14 mouse cellular contexts compared by ENCODE assay signal in the genomic region with DNA sequence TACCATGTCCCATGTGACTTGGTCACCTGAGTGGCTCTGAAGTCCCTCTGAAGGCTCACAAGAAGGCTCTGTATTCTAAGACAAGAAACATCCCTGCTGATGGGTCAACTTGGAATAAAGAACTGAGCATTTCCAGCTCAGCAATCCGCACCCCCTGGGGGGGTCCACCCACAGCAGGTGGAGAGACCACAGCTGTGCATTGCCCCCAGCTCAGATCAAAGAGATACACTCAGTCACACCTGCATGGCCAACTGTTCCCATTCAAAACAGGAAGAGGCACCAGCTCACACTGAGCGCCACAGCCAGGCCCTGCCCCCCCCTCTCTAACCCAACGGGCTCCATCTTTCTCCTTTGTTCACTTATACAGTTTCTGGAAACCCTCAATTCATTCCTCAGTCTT. TPM values are rescaled to one million over a fixed set of nuclear protein-coding genes. Genes with fewer than 3 reads are reported as not detected.
DNase-seq lines count a peak whose midpoint lies in the region; ATAC-seq and TF ChIP-seq lines count a peak whose summit lies in the region.
"Had no signal": no experiment of that assay in that cellular context is flagged by ENCODE, and none has a peak within 500 bp of the region (broad histone marks: within the 10 kb centered on the region; RNA-seq: fewer than 3 reads in every experiment).

No protein-coding gene starts in this region.

- H3K9ac ChIP-seq in forebrain, embryonic 13.5 days = no peak overlapping the region
- no peak overlapping the region for H3K9ac ChIP-seq in forebrain, postnatal 0 days
- H3K9ac ChIP-seq: lung, embryonic 14.5 days had no signal

- H3K4me1 ChIP-seq in forebrain, embryonic 13.5 days = peaks cover 7% of the 10 kb centered on the region
- H3K4me1 ChIP-seq in forebrain, postnatal 0 days (ENCODE audit: insufficient read depth) = peaks cover 4% of the 10 kb centered on the region; the same call in 1 of the 2 replicates
- peaks cover 6% of the 10 kb centered on the region for H3K4me1 ChIP-seq in bone marrow, adult 2 months (ENCODE audit: control insufficient read depth, insufficient read depth, low read length)

- 80% methylated on average over 3 of the region's 3 CpGs for whole genome bisulfite sequencing in forebrain, embryonic 13.5 days
- 82% methylated on average over 3 of the region's 3 CpGs for WGBS in forebrain, postnatal 0 days
- WGBS in bone marrow, adult 2 months = 52% methylated on average over 3 of the region's 3 CpGs

- H3K4me2 ChIP-seq in forebrain, embryonic 13.5 days = no peak overlapping the region
- no peak overlapping the region for H3K4me2 ChIP-seq in forebrain, postnatal 0 days (ENCODE audit: low read depth)
- H3K4me2 ChIP-seq: lung, embryonic 14.5 days had no signal

- DNase-seq in forebrain, postnatal 0 days = no peak
- peak; percentile 15 for DNase-seq in lung, postnatal 10 days
- DNase-seq in lung, postnatal 14 days = no peak
- DNase-seq in thymus, postnatal 10 days (ENCODE audit: low spot score in 2 of 2) = peak; percentile 89 to 94
- DNase-seq in layer of hippocampus, postnatal 14 days (ENCODE audit: low spot score in 2 of 2) = no peak
- DNase-seq: adrenal gland, postnatal 25 days; cerebellum, postnatal 10 days; gastrocnemius, postnatal 36 days; lung, embryonic 14.5 days; right cerebral cortex, adult 18-20 months had no signal

- no peak for TF ChIP-seq CTCF in forebrain, postnatal 0 days (IDR thresholded peaks at IDR 0.05; ENCODE audit: low read depth)
- no peak for TF ChIP-seq CTCF in bone marrow, adult 2 months (IDR thresholded peaks at IDR 0.05; ENCODE audit: control insufficient read depth, insufficient read depth, low read length)

- H3K9me3 ChIP-seq in forebrain, embryonic 13.5 days (replicated peaks) = no peaks in the 10 kb centered on the region
- no peaks in the 10 kb centered on the region for H3K9me3 ChIP-seq in forebrain, postnatal 0 days (ENCODE audit: low read length)

- no peak overlapping the region for H3K27ac ChIP-seq in forebrain, embryonic 13.5 days
- no peak overlapping the region for H3K27ac ChIP-seq in forebrain, postnatal 0 days (ENCODE audit: low read depth, low read length)
- peak overlapping the region; percentile 86 for H3K27ac ChIP-seq in bone marrow, adult 2 months (ENCODE audit: control insufficient read depth, insufficient read depth, low read depth, low read length, poor library complexity)

- no peak for TF ChIP-seq POLR2A in bone marrow, adult 2 months (IDR thresholded peaks at IDR 0.05; ENCODE audit: borderline replicate concordance, control insufficient read depth, low read depth, low read length)

- peaks cover 25% of the 10 kb centered on the region for H3K36me3 ChIP-seq in forebrain, embryonic 13.5 days (ENCODE audit: poor library complexity, severe bottlenecking)
- H3K36me3 ChIP-seq in forebrain, postnatal 0 days (ENCODE audit: insufficient read depth) = peaks cover 19% of the 10 kb centered on the region

- H3K27me3 ChIP-seq in forebrain, embryonic 13.5 days = no peaks in the 10 kb centered on the region
- no peaks in the 10 kb centered on the region for H3K27me3 ChIP-seq in forebrain, postnatal 0 days (ENCODE audit: insufficient read depth, low read length)

- no peak overlapping the region for H3K4me3 ChIP-seq in forebrain, embryonic 13.5 days
- no peak overlapping the region for H3K4me3 ChIP-seq in forebrain, postnatal 0 days (ENCODE audit: low read depth, low read length)
- no peak overlapping the region for H3K4me3 ChIP-seq in bone marrow, adult 2 months (replicated peaks; ENCODE audit: control insufficient read depth, low read depth, low read length)
- H3K4me3 ChIP-seq: erythroblast, embryonic 14.5 days had no signal

- ATAC-seq in forebrain, embryonic 13.5 days = peak; percentile 6; the same call in 1 of the 2 replicates
- no peak for ATAC-seq in forebrain, postnatal 0 days
- no peak for ATAC-seq in granulocyte monocyte progenitor cell, adult 5-6 weeks (replicated peaks; ENCODE audit: poor library complexity, severe bottlenecking)

RNA-seq across cellular contexts. Expression of gene Ubl5, which starts 6.4 kb away (rescaled TPM):
- 533 and 604 TPM in 2 replicates for polyA plus RNA-seq in forebrain, embryonic 13.5 days (2015; fragmentation: Nextera tagmentation; extraction: Ambion mirVana)
- 166 and 215 TPM in 2 replicates for total RNA-seq in forebrain, postnatal 0 days (2014; rRNA removed)
- polyA plus RNA-seq in forebrain, postnatal 0 days (2015; fragmentation: Nextera tagmentation; extraction: Ambion mirVana) = 533 and 690 TPM in 2 replicates
- 137 and 207 TPM in 2 replicates for polyA plus RNA-seq in bone marrow, adult 2 months (2011; ENCODE audit: insufficient read depth, insufficient read length, low replicate concordance, missing spikeins)
- total RNA-seq in layer of hippocampus, postnatal 14 days (2021) = 100 to 1,000 TPM; 310 to 314 TPM
- total RNA-seq in granulocyte monocyte progenitor cell, adult 5-6 weeks (2014; fragmentation: Nextera tagmentation) = 459 and 544 TPM in 2 replicates
- 101 and 107 TPM in 2 replicates for total RNA-seq in granulocyte monocyte progenitor cell, adult 5-6 weeks (2017)

RNA-seq across cellular contexts. Expression of gene Fbxl12, which starts 8.3 kb away (rescaled TPM):
- 15.0 and 15.4 TPM in 2 replicates for polyA plus RNA-seq in forebrain, embryonic 13.5 days (2015; fragmentation: Nextera tagmentation; extraction: Ambion mirVana)
- total RNA-seq in forebrain, postnatal 0 days (2014; rRNA removed) = 15.6 and 18.7 TPM in 2 replicates
- polyA plus RNA-seq in forebrain, postnatal 0 days (2015; fragmentation: Nextera tagmentation; extraction: Ambion mirVana) = 12.5 and 13.4 TPM in 2 replicates
- 10.7 and 28.8 TPM in 2 replicates for polyA plus RNA-seq in bone marrow, adult 2 months (2011; ENCODE audit: insufficient read depth, insufficient read length, low replicate concordance, missing spikeins)
- 10 to 100 TPM; 17.9 to 18.9 TPM for total RNA-seq in layer of hippocampus, postnatal 14 days (2021)
- 18.2 and 28.0 TPM in 2 replicates for total RNA-seq in granulocyte monocyte progenitor cell, adult 5-6 weeks (2014; fragmentation: Nextera tagmentation)
- 3.7 and 6.3 TPM in 2 replicates for total RNA-seq in granulocyte monocyte progenitor cell, adult 5-6 weeks (2017)

RNA-seq across cellular contexts. Expression of gene Pin1, which starts 15.6 kb away (rescaled TPM):
- 64.8 and 68.3 TPM in 2 replicates for polyA plus RNA-seq in forebrain, embryonic 13.5 days (2015; fragmentation: Nextera tagmentation; extraction: Ambion mirVana)
- total RNA-seq in forebrain, postnatal 0 days (2014; rRNA removed) = 38.8 and 46.6 TPM in 2 replicates
- polyA plus RNA-seq in forebrain, postnatal 0 days (2015; fragmentation: Nextera tagmentation; extraction: Ambion mirVana) = 62.0 and 76.0 TPM in 2 replicates
- polyA plus RNA-seq in bone marrow, adult 2 months (2011; ENCODE audit: insufficient read depth, insufficient read length, low replicate concordance, missing spikeins) = 4.3 and 8.3 TPM in 2 replicates
- total RNA-seq in layer of hippocampus, postnatal 14 days (2021) = 10 to 100 TPM; 33.8 to 34.0 TPM
- 14.8 and 22.5 TPM in 2 replicates for total RNA-seq in granulocyte monocyte progenitor cell, adult 5-6 weeks (2014; fragmentation: Nextera tagmentation)
- total RNA-seq in granulocyte monocyte progenitor cell, adult 5-6 weeks (2017) = 16.1 and 22.4 TPM in 2 replicates

RNA-seq across cellular contexts. Expression of gene Zfp846, which starts 55.2 kb away (rescaled TPM):
- polyA plus RNA-seq in forebrain, embryonic 13.5 days (2015; fragmentation: Nextera tagmentation; extraction: Ambion mirVana) = 37.0 and 37.1 TPM in 2 replicates
- total RNA-seq in forebrain, postnatal 0 days (2014; rRNA removed) = 35.5 and 38.4 TPM in 2 replicates
- polyA plus RNA-seq in forebrain, postnatal 0 days (2015; fragmentation: Nextera tagmentation; extraction: Ambion mirVana) = 25.9 and 38.9 TPM in 2 replicates
- polyA plus RNA-seq in bone marrow, adult 2 months (2011; ENCODE audit: insufficient read depth, insufficient read length, low replicate concordance, missing spikeins) = 5.5 and 5.9 TPM in 2 replicates
- total RNA-seq in layer of hippocampus, postnatal 14 days (2021) = 10 to 100 TPM; 20.6 to 22.8 TPM
- total RNA-seq in granulocyte monocyte progenitor cell, adult 5-6 weeks (2014; fragmentation: Nextera tagmentation) = 7.1 and 7.3 TPM in 2 replicates
- 4.7 and 13.0 TPM in 2 replicates for total RNA-seq in granulocyte monocyte progenitor cell, adult 5-6 weeks (2017)

Comparison
In these comparisons a context has a peak if more than half of its experiments do, and no peak if none do; other contexts are left out.
1. DNase-seq: peak in lung, postnatal 10 days (single experiment) and thymus, postnatal 10 days (2 of 2); none in forebrain, postnatal 0 days (single experiment), lung, postnatal 14 days (single experiment) and layer of hippocampus, postnatal 14 days (0 of 2).